Mouse (Mus musculus) forebrain, embryonic 11.5 days (tissue): ENCODE data around the gene Fam19a4. TPM values are rescaled to one million over a fixed set of nuclear protein-coding genes. Genes with fewer than 3 reads are reported as not detected.

Source experiments
- ATAC-seq: fragments of 200-750 bp; cut with Nextera tagmentation; replicated peaks from 2 replicates; pipeline ENCODE4 v1.8.0; 2017; ENCODE audit warnings: moderate TSS enrichment; ENCODE audit not compliant: low FRiP score
- DNase-seq: peaks from one replicate; pipeline ENCODE4 v3.0.0-alpha.2; 2017; ENCODE audit warnings: low spot score
- H3K27ac ChIP-seq: fragments of 300-500 bp; sonication (generic); 2 replicates; pipeline ENCODE4 v1.5.1; 2014; ENCODE audit warnings: low read depth, low read length
- H3K27me3 ChIP-seq: fragments of 300-500 bp; sonication (generic); 2 replicates; pipeline ENCODE4 v1.6.1; 2014; ENCODE audit warnings: mild to moderate bottlenecking, low read length, mixed read lengths; ENCODE audit not compliant: control insufficient read depth, insufficient read depth
- H3K36me3 ChIP-seq: fragments of 300-500 bp; sonication (generic); 2 replicates; pipeline ENCODE4 v1.6.1; 2014; ENCODE audit warnings: mild to moderate bottlenecking, low read length, moderate library complexity, mixed read lengths; ENCODE audit not compliant: control insufficient read depth, insufficient read depth
- H3K4me1 ChIP-seq: fragments of 300-500 bp; sonication (generic); replicated peaks from 2 replicates; pipeline ENCODE4 v1.6.1; 2014; ENCODE audit warnings: low read length, mixed read lengths; ENCODE audit not compliant: control insufficient read depth, insufficient read depth
- H3K4me2 ChIP-seq: fragments of 300-500 bp; sonication (generic); 2 replicates; pipeline ENCODE4 v1.6.1; 2014; ENCODE audit warnings: low read depth, mild to moderate bottlenecking, low read length, moderate library complexity, mixed read lengths; ENCODE audit not compliant: severe bottlenecking
- H3K4me3 ChIP-seq: fragments of 300-500 bp; sonication (generic); 2 replicates; pipeline ENCODE4 v1.5.1; 2014; ENCODE audit warnings: low read depth, low read length
- H3K9ac ChIP-seq: fragments of 300-500 bp; sonication (generic); 2 replicates; pipeline ENCODE4 v1.6.1; 2014; ENCODE audit warnings: low read length
- H3K9me3 ChIP-seq: fragments of 300-500 bp; sonication (generic); 2 replicates; pipeline ENCODE4 v1.6.1; 2016; ENCODE audit warnings: low read length, mixed read lengths; ENCODE audit not compliant: control insufficient read depth
- WGBS: fragments of 180-500 bp; shearing (Covaris S2); extraction: QIAGEN DNeasy Blood & Tissue Kit; methylation state at CpG from one replicate; pipeline ENCODE4 v1.1.7; 2014; 5-methylcytosine and 5-hydroxymethylcytosine counted together
- polyA plus RNA-seq: library from polyadenylated mRNA; unstranded; fragments of >200 nt; fragmentation: Nextera tagmentation; extraction: Ambion mirVana; gene quantifications from 2 replicates; pipeline ENCODE4 v1.2.1, GENCODE M21; 2014

Gene Fam19a4
- polyA plus RNA-seq, 1 experiment from 2014 or later = 0.41 TPM

DNA sequence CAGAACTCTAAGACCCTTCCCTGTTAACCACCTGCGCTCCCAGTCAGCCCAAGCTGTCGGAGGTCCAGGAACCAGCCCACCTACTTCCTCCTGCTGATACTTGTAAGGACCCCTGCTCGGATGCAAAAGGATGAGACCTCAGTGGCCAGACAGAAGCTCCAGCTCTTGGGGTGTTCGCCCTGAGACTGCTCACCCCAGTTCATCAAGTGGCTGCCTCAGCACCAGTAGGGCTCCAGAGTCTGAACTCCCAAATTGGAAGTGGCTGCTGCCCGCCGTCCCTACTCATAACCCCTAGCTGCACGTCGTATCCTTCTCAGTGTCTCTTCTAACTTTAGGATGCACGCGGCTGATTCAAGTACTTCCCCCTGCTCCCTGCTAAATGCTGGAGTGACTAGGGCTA lies 614 bp downstream of the Fam19a4 start:
- Histone ChIP-seq H3K27me3 (peaks cover 13% of the 10 kb centered on the region), H3K4me2 (peak overlapping the region; percentile 70), H3K9me3 (no peaks in the 10 kb centered on the region), H3K27ac (no peak overlapping the region), H3K36me3 (no peaks in the 10 kb centered on the region), H3K4me1 (peaks cover 2% of the 10 kb centered on the region; the same call in 1 of the 2 replicates), H3K9ac (peak overlapping the region; percentile 32; the same call in 1 of the 2 replicates), H3K4me3 (peak overlapping the region; percentile 35)
- ATAC-seq (no peak), DNase-seq (no peak)
- 3% methylated on average over 10 of the region's 10 CpGs for WGBS

DNA sequence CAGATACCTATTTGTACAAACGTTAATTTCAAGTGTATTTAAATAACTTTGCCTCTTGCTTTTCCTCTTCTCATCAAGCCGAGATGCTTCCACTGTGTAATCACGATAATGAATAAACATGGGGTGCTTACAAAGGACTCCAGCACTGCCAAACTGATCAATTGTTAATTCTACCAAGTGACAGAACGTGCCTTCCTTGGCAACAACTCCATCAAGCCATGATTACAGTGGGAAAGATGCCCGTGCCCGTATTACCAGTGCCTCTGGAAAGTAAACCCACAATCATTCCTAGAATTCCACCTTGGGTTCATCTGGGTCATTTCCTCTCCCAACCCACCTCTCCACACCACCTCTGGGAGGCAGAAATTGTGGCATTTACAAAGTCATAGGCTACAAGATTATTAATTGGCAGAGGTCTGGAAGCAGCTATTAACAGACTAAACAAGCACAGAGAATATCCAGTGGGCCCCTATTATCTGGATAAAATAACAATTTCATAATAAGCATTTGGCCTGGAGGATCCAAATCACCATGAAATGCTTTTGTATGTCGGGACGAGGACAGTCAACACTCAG lies 7.9 kb downstream of the Fam19a4 start:
- Histone ChIP-seq H3K27ac (no peak overlapping the region), H3K4me2 (no peak overlapping the region), H3K4me3 (no peak overlapping the region), H3K9ac (no peak overlapping the region), H3K9me3 (no peaks in the 10 kb centered on the region), H3K27me3 (no peaks in the 10 kb centered on the region), H3K36me3 (no peaks in the 10 kb centered on the region), H3K4me1 (no peaks in the 10 kb centered on the region)
- 81% methylated on average over 8 of the region's 8 CpGs for WGBS
- DNase-seq (no peak), ATAC-seq (no peak)

- Histone ChIP-seq H3K9ac (no peak overlapping the region), H3K27me3 (no peaks in the 10 kb centered on the region), H3K4me2 (no peak overlapping the region), H3K27ac (no peak overlapping the region), H3K4me3 (no peak overlapping the region), H3K36me3 (no peaks in the 10 kb centered on the region), H3K9me3 (no peaks in the 10 kb centered on the region), H3K4me1 (0 out of 2 replicates have a peak, but pooled peaks cover 2% of the 10 kb centered on the region)
- WGBS = 22% methylated on average over 4 of the region's 4 CpGs
- no peak for DNase-seq
- no peak for ATAC-seq
These were observed 11.8 kb downstream of the Fam19a4 start for GRCm38 (mm10) chr6:97048403-97048802.

GRCm38 (mm10) chr6:97046541-97046940 lies 13.7 kb downstream of the Fam19a4 start:
- WGBS = 84% methylated on average over 4 of the region's 4 CpGs
- no peaks in the 10 kb centered on the region for H3K9me3 ChIP-seq
- no peaks in the 10 kb centered on the region for H3K36me3 ChIP-seq
- no peak for DNase-seq
- H3K4me3 ChIP-seq = no peak overlapping the region
- H3K27ac ChIP-seq = no peak overlapping the region
- H3K4me2 ChIP-seq = no peak overlapping the region
- no peaks in the 10 kb centered on the region for H3K27me3 ChIP-seq
- no peak for ATAC-seq
- 0 out of 2 replicates have a peak, but pooled peaks cover 2% of the 10 kb centered on the region for H3K4me1 ChIP-seq
- no peak overlapping the region for H3K9ac ChIP-seq

GRCm38 (mm10) chr6:97027110-97027677 lies 33.0 kb downstream of the Fam19a4 start:
- H3K4me3 ChIP-seq = no peak overlapping the region
- H3K9me3 ChIP-seq = no peaks in the 10 kb centered on the region
- H3K4me2 ChIP-seq = no peak overlapping the region
- DNase-seq (no peak), ATAC-seq (no peak)
- WGBS = 43% methylated on average over 5 of the region's 5 CpGs
- H3K9ac ChIP-seq = no peak overlapping the region
- no peaks in the 10 kb centered on the region for H3K36me3 ChIP-seq
- no peak overlapping the region for H3K27ac ChIP-seq
- H3K27me3 ChIP-seq = no peaks in the 10 kb centered on the region
- H3K4me1 ChIP-seq = no peaks in the 10 kb centered on the region

GRCm38 (mm10) chr6:97019323-97019722 lies 40.9 kb downstream of the Fam19a4 start:
- H3K27me3 ChIP-seq = no peaks in the 10 kb centered on the region
- H3K4me2 ChIP-seq = no peak overlapping the region
- no peak overlapping the region for H3K27ac ChIP-seq
- no peaks in the 10 kb centered on the region for H3K9me3 ChIP-seq
- 80% methylated on average over 2 of the region's 2 CpGs for WGBS
- no peaks in the 10 kb centered on the region for H3K36me3 ChIP-seq
- no peak overlapping the region for H3K4me3 ChIP-seq
- no peak for ATAC-seq
- no peak for DNase-seq
- no peak overlapping the region for H3K9ac ChIP-seq
- H3K4me1 ChIP-seq = no peaks in the 10 kb centered on the region

GRCm38 (mm10) chr6:97016711-97017110 lies 43.5 kb downstream of the Fam19a4 start:
- 64% methylated on average over 1 of the region's 1 CpGs for WGBS
- Histone ChIP-seq H3K4me2 (no peak overlapping the region), H3K36me3 (no peaks in the 10 kb centered on the region), H3K4me1 (no peaks in the 10 kb centered on the region), H3K4me3 (no peak overlapping the region), H3K9me3 (no peaks in the 10 kb centered on the region), H3K27ac (no peak overlapping the region), H3K9ac (no peak overlapping the region), H3K27me3 (no peaks in the 10 kb centered on the region)
- ATAC-seq = no peak
- no peak for DNase-seq

- WGBS = 85% methylated on average over 3 of the region's 3 CpGs
- no peaks in the 10 kb centered on the region for H3K27me3 ChIP-seq
- no peak overlapping the region for H3K4me2 ChIP-seq
- ATAC-seq (no peak), DNase-seq (no peak)
- no peak overlapping the region for H3K4me3 ChIP-seq
- no peaks in the 10 kb centered on the region for H3K9me3 ChIP-seq
- no peak overlapping the region for H3K27ac ChIP-seq
- no peaks in the 10 kb centered on the region for H3K36me3 ChIP-seq
- no peaks in the 10 kb centered on the region for H3K4me1 ChIP-seq
- no peak overlapping the region for H3K9ac ChIP-seq
These were observed 44.2 kb downstream of the Fam19a4 start for GRCm38 (mm10) chr6:97016018-97016417.
